ENCODE assay signal across 12 mouse cellular contexts in the genomic region with DNA sequence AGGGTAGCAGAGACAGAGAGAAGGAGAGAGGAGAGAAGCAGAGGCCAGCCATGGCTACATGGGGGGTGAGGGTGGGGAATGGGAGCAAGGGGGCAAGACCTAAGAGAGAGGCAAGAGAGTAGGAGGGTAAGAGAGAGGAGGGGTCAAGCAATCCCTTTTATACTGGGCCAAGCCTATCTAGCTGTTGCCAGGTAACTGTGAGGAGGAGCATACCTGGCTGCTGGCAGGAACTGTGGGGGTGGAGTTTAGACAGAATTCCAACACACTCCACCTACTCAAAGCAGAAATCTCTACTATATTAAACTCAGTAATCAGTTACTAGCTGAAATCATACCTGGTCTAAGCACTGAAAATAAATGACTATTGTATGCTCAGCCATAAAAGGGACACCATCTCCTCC. TPM values are rescaled to one million over a fixed set of nuclear protein-coding genes. Genes with fewer than 3 reads are reported as not detected.
DNase-seq lines count a peak whose midpoint lies in the region; ATAC-seq and TF ChIP-seq lines count a peak whose summit lies in the region.
"Had no signal": no experiment of that assay in that cellular context is flagged by ENCODE, and none has a peak within 500 bp of the region (broad histone marks: within the 10 kb centered on the region; RNA-seq: fewer than 3 reads in every experiment).

No protein-coding gene starts in this region.

- peak overlapping the region; percentile 94; the same call in 1 of the 2 replicates for H3K4me2 ChIP-seq in hindbrain, postnatal 0 days (ENCODE audit: low read depth, low read length)
- H3K4me2 ChIP-seq in hindbrain, embryonic 11.5 days (replicated peaks; ENCODE audit: low read depth, low read length), result no peak overlapping the region
- peak overlapping the region; percentile 74 for H3K4me2 ChIP-seq in embryonic facial prominence, embryonic 13.5 days

- H3K9ac ChIP-seq in hindbrain, postnatal 0 days (replicated peaks; ENCODE audit: low read length), result no peak overlapping the region
- no peak overlapping the region for H3K9ac ChIP-seq in hindbrain, embryonic 11.5 days (ENCODE audit: low read depth, low read length)
- peak overlapping the region; percentile 92; the same call in 1 of the 2 replicates for H3K9ac ChIP-seq in embryonic facial prominence, embryonic 13.5 days

- no peak overlapping the region for H3K27ac ChIP-seq in hindbrain, postnatal 0 days
- no peak overlapping the region for H3K27ac ChIP-seq in hindbrain, embryonic 11.5 days (ENCODE audit: low read depth, low read length)
- H3K27ac ChIP-seq in embryonic facial prominence, embryonic 13.5 days, result no peak overlapping the region
- H3K27ac ChIP-seq: midbrain, embryonic 13.5 days had no signal

- H3K36me3 ChIP-seq in hindbrain, postnatal 0 days (ENCODE audit: insufficient read depth, low read length), result no peaks in the 10 kb centered on the region
- no peaks in the 10 kb centered on the region for H3K36me3 ChIP-seq in hindbrain, embryonic 11.5 days (ENCODE audit: control insufficient read depth, insufficient read depth, low read length)
- no peaks in the 10 kb centered on the region for H3K36me3 ChIP-seq in embryonic facial prominence, embryonic 13.5 days
- H3K36me3 ChIP-seq: midbrain, embryonic 13.5 days had no signal

- H3K9me3 ChIP-seq in hindbrain, postnatal 0 days (ENCODE audit: low read length), result no peaks in the 10 kb centered on the region
- H3K9me3 ChIP-seq in hindbrain, embryonic 11.5 days (ENCODE audit: control insufficient read depth, low read length), result no peaks in the 10 kb centered on the region
- no peaks in the 10 kb centered on the region for H3K9me3 ChIP-seq in embryonic facial prominence, embryonic 13.5 days
- H3K9me3 ChIP-seq: midbrain, embryonic 13.5 days had no signal

- no peak for TF ChIP-seq CTCF in hindbrain, postnatal 0 days (IDR thresholded peaks at IDR 0.05; ENCODE audit: low read depth)

- DNase-seq in hindbrain, postnatal 0 days (ENCODE audit: low spot score), result no peak
- no peak for DNase-seq in hindbrain, embryonic 11.5 days (ENCODE audit: low spot score)
- DNase-seq in large intestine, adult 2 months (ENCODE audit: low read depth, low spot score), result peak; percentile 3
- DNase-seq in lung, postnatal 36 days, result peak; percentile 60
- DNase-seq in frontal cortex, postnatal 10 days (ENCODE audit: low spot score in 2 of 2), result no peak
- DNase-seq in right cerebral cortex, postnatal 25 days, result no peak
- DNase-seq: adrenal gland, postnatal 10 days; gastrocnemius, postnatal 10 days had no signal

- H3K27me3 ChIP-seq in hindbrain, postnatal 0 days (ENCODE audit: insufficient read depth, low read length), result no peaks in the 10 kb centered on the region
- H3K27me3 ChIP-seq in hindbrain, embryonic 11.5 days (ENCODE audit: control insufficient read depth, insufficient read depth, low read length), result no peaks in the 10 kb centered on the region
- H3K27me3 ChIP-seq in embryonic facial prominence, embryonic 13.5 days, result no peaks in the 10 kb centered on the region
- H3K27me3 ChIP-seq: CH12.LX; midbrain, embryonic 13.5 days had no signal

- H3K4me1 ChIP-seq in hindbrain, postnatal 0 days (ENCODE audit: insufficient read depth, low read length), result peaks cover 7% of the 10 kb centered on the region
- no peaks in the 10 kb centered on the region for H3K4me1 ChIP-seq in hindbrain, embryonic 11.5 days (replicated peaks; ENCODE audit: control insufficient read depth, insufficient read depth, low read length)
- peaks cover 29% of the 10 kb centered on the region for H3K4me1 ChIP-seq in embryonic facial prominence, embryonic 13.5 days

- no peak overlapping the region for H3K4me3 ChIP-seq in hindbrain, postnatal 0 days (ENCODE audit: low read length)
- no peak overlapping the region for H3K4me3 ChIP-seq in hindbrain, embryonic 11.5 days (ENCODE audit: low read depth, low read length)
- no peak overlapping the region; the same call in 1 of the 2 replicates for H3K4me3 ChIP-seq in embryonic facial prominence, embryonic 13.5 days

- no peak for ATAC-seq in hindbrain, postnatal 0 days
- no peak for ATAC-seq in hindbrain, embryonic 11.5 days (ENCODE audit: low FRiP score)
- no peak for ATAC-seq in embryonic facial prominence, embryonic 13.5 days (ENCODE audit: insufficient number of reproducible peaks, insufficient read depth, low FRiP score, low TSS enrichment, low read depth)
- no peak for ATAC-seq in frontal cortex, adult (ENCODE audit: low TSS enrichment)
- ATAC-seq: midbrain, embryonic 13.5 days had no signal

RNA-seq across cellular contexts. Expression of gene Atg5, which starts 1.6 kb away (rescaled TPM):
- 23.4 and 24.7 TPM in 2 replicates for total RNA-seq in hindbrain, postnatal 0 days (2014; rRNA removed)
- 48.2 and 48.7 TPM in 2 replicates for polyA plus RNA-seq in hindbrain, postnatal 0 days (2015; fragmentation: Nextera tagmentation; extraction: Ambion mirVana)
- polyA plus RNA-seq in hindbrain, embryonic 11.5 days (2014; fragmentation: Nextera tagmentation; extraction: Ambion mirVana), result 58.7 and 61.6 TPM in 2 replicates
- polyA plus RNA-seq in embryonic facial prominence, embryonic 13.5 days (2015; fragmentation: Nextera tagmentation; extraction: Ambion mirVana), result 59.2 and 59.3 TPM in 2 replicates
- 12.0 and 12.7 TPM in 2 replicates for polyA plus RNA-seq in large intestine, adult 2 months (2012; rRNA removed)

Comparison
In these comparisons a context has a peak if more than half of its experiments do, and no peak if none do; other contexts are left out.
1. DNase-seq: peak in large intestine, adult 2 months (single experiment) and lung, postnatal 36 days (single experiment); none in hindbrain, postnatal 0 days (single experiment), hindbrain, embryonic 11.5 days (single experiment), frontal cortex, postnatal 10 days (0 of 2) and right cerebral cortex, postnatal 25 days (single experiment).